Mouse (Mus musculus): ENCODE measurements at regions not wholly inside any gene's neighbourhood (a gene's known extent, or its start where the extent isn't known, plus 50 kb on each side); places are given as distances from the start of the nearest gene placed in this dataset.

- DNase-seq (ENCODE audit: low read depth, low spot score), result no peak
Measured at GRCm38 (mm10) chr9:47054595-47054994, 56.1 kb downstream of the Gm4791 start.

GRCm38 (mm10) chr9:47055558-47055957, 57.0 kb downstream of the Gm4791 start:
- no peak for DNase-seq (ENCODE audit: low read depth, low spot score)

GRCm38 (mm10) chr9:47059339-47060005, 60.9 kb downstream of the Gm4791 start:
- DNase-seq (ENCODE audit: low read depth, low spot score), result no peak

- DNase-seq (ENCODE audit: low read depth, low spot score), result no peak
Measured at GRCm38 (mm10) chr9:47060757-47061156, 62.2 kb downstream of the Gm4791 start.

- DNase-seq (ENCODE audit: low read depth, low spot score), result no peak
Measured at GRCm38 (mm10) chr9:47062516-47062915, 64.0 kb downstream of the Gm4791 start.

GRCm38 (mm10) chr9:47063751-47064150, 65.2 kb downstream of the Gm4791 start:
- DNase-seq (ENCODE audit: low read depth, low spot score), result no peak

GRCm38 (mm10) chr9:47064463-47065032, 66.0 kb downstream of the Gm4791 start:
- DNase-seq (ENCODE audit: low read depth, low spot score), result no peak

- DNase-seq (ENCODE audit: low read depth, low spot score), result no peak
Measured at GRCm38 (mm10) chr9:47069436-47069835, 70.9 kb downstream of the Gm4791 start.

- no peak for DNase-seq (ENCODE audit: low read depth, low spot score)
Measured at GRCm38 (mm10) chr9:47070958-47071357, 72.4 kb downstream of the Gm4791 start.

- DNase-seq (ENCODE audit: low read depth, low spot score), result no peak
Measured at GRCm38 (mm10) chr9:47076946-47077345, 78.4 kb downstream of the Gm4791 start.

- DNase-seq (ENCODE audit: low read depth, low spot score), result no peak
Measured at GRCm38 (mm10) chr9:47077416-47077815, 78.9 kb downstream of the Gm4791 start.

GRCm38 (mm10) chr9:47077945-47078344, 79.4 kb downstream of the Gm4791 start:
- DNase-seq (ENCODE audit: low read depth, low spot score), result no peak

GRCm38 (mm10) chr9:47081407-47081806, 82.9 kb downstream of the Gm4791 start:
- DNase-seq (ENCODE audit: low read depth, low spot score), result no peak

- DNase-seq (ENCODE audit: low read depth, low spot score), result no peak
Measured at GRCm38 (mm10) chr9:47091796-47092195, 93.3 kb downstream of the Gm4791 start.

GRCm38 (mm10) chr9:47095656-47096055, 97.1 kb downstream of the Gm4791 start:
- no peak for DNase-seq (ENCODE audit: low read depth, low spot score)

- no peak for DNase-seq (ENCODE audit: low read depth, low spot score)
Measured at GRCm38 (mm10) chr9:47103316-47103715, 104.8 kb downstream of the Gm4791 start.

- DNase-seq (ENCODE audit: low read depth, low spot score), result no peak
Measured at GRCm38 (mm10) chr9:47103966-47104365, 105.4 kb downstream of the Gm4791 start.

- DNase-seq (ENCODE audit: low read depth, low spot score), result no peak
Measured at GRCm38 (mm10) chr9:47108096-47108495, 109.6 kb downstream of the Gm4791 start.

- DNase-seq (ENCODE audit: low read depth, low spot score), result no peak
Measured at GRCm38 (mm10) chr9:47119253-47119652, 120.7 kb downstream of the Gm4791 start.

- DNase-seq (ENCODE audit: low read depth, low spot score), result no peak
Measured at GRCm38 (mm10) chr9:47123113-47123512, 124.6 kb downstream of the Gm4791 start.

GRCm38 (mm10) chr9:47125517-47125916, 127.0 kb downstream of the Gm4791 start:
- no peak for DNase-seq (ENCODE audit: low read depth, low spot score)

- DNase-seq (ENCODE audit: low read depth, low spot score), result peak; percentile 7
Measured at GRCm38 (mm10) chr9:47126236-47126635, 127.7 kb downstream of the Gm4791 start.

GRCm38 (mm10) chr9:47127756-47128424, 129.3 kb downstream of the Gm4791 start:
- no peak for DNase-seq (ENCODE audit: low read depth, low spot score)
